Mouse (Mus musculus) retina, postnatal 1 day (tissue): ENCODE data around the gene Muc5b.
A peak's percentile ranks its signal among the peaks of the same experiment; 100 is the strongest.
"Not testable (repeated sequence)": the region's sequence is repeated elsewhere in the genome, so short reads cannot be mapped to it uniquely, and the experiment has no call there.

ENCODE experiments used
- DNase-seq: peaks from one replicate; pipeline ENCODE4 v3.0.0-alpha.2; 2012

Gene Muc5b

GRCm38 (mm10) chr7:141838779-141839178 lies at the start of gene Muc5b:
Muc5b (plus strand) TSS chr7:141839070.
- peak; percentile 14 for DNase-seq

DNA sequence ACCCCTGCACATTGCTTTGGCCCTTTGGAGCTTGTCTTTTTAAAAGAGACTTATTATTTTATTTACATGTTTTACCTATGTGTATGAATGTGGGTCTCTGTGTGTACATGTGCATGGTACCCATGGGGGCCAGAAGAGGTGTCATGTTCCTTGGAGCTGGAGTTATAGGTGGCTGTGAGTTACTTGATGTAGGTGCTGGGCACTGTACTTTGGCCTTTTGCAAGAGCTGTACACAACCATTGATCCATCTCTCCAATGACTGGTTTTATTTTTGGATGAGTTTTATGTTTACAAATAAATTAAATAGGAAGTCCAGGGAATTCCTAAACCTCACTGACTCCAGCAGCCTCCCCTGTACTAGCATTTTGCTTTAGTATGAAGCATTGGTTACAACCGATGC lies 44.6 kb upstream of the Muc5b start:
- no peak for DNase-seq

DNA sequence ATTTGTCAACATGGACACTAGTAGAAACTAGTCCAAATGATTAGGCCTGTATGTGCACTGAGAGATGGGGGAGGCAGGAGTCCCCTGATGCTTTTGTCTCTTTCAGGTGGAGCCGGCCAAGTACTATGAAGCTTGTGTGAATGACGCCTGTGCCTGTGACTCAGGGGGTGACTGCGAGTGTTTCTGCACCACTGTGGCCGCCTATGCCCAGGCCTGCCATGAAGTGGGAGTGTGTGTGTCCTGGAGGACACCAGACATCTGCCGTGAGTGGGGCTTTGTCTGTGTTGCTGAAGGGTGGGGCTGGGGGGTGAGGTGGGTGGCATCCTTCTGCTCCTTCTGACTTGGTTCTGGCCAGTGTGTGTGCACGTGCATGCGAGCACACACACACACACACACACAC lies 35.7 kb upstream of the Muc5b start:
- DNase-seq = no peak

DNA sequence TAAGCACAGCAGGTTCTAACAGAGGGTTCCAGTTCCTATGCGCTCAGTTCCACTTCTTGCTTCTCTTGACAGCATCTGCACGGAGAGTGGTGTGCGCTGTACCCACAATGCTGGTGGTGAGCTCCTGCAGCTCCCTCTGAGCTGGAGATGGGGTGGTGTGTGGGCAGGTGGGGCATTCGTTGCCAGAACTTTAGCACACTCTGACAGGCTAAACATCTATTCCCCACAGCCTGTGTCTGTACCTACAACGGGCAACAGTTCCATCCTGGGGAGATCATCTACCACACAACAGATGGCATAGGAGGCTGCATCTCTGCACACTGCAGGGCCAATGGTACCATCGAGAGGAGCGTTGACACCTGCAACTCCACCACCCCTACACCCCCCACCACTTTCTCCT lies 33.5 kb upstream of the Muc5b start:
- no peak for DNase-seq

GRCm38 (mm10) chr7:141807823-141808222 lies 31.0 kb upstream of the Muc5b start:
- not testable (repeated sequence) for DNase-seq

DNA sequence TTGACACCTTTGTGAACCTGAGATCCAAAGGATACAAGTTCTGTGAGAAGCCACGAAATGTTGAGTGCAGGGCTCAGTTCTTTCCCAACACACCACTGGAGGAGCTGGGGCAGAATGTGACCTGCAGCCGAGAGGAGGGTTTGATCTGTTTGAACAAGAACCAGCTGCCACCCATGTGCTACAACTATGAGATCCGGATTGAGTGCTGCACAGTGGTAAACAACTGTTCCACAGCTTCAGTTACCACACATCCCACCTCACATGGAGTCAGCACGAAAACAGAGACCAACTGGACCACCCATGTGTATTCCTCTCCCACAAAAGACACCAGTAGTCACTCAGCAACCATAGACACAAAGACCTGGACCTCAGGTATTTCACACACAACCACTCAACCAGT lies 28.9 kb upstream of the Muc5b start:
- DNase-seq = not testable (repeated sequence)

GRCm38 (mm10) chr7:141813321-141813720 lies 25.5 kb upstream of the Muc5b start:
- no peak for DNase-seq

GRCm38 (mm10) chr7:141815361-141815760 lies 23.5 kb upstream of the Muc5b start:
- DNase-seq = no peak

- DNase-seq = peak; percentile 92
Observed at GRCm38 (mm10) chr7:141817355-141818075, 21.4 kb upstream of the Muc5b start.

DNA sequence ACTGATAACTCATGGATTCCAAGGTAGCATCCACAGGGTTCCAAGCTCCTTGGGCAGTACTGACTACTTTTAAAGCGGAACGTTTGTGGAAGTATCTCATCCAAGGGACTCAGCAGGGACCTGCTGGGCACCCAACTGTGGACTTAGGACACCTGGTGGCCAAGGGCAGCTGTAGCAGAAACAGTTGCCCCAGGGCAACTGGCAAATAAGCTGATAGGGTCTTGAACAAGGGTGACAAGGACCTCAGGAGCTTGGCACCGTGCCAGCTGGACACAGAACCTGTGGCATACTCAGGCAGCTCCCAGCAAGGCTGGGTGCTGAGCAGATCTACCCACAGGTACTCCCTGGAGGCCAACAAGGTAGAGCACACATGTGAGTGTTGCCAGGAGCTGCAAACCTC lies 20.6 kb upstream of the Muc5b start:
- DNase-seq = peak; percentile 30

GRCm38 (mm10) chr7:141822582-141823261 lies 16.1 kb upstream of the Muc5b start:
- peak; percentile 40 for DNase-seq

DNA sequence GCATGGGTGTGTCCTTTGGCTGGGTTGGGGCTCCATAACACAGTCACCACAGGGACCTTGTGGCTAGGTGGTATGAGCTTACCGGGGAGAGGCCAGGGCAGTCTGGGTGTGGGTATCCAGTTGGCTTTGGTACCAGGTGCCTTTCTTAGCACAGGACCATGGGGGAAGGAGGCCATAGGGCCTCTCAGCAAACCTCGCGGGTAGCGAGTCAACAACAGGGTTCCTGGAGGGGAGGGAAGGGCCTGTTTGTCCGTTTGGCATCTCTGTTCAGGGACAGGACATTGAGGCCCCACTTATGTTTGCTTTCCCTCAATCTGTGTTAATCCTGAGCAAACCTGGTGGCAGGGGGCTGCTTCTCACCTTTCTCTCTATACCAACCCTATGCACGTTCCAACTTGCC lies 15.2 kb upstream of the Muc5b start:
- DNase-seq = no peak

DNA sequence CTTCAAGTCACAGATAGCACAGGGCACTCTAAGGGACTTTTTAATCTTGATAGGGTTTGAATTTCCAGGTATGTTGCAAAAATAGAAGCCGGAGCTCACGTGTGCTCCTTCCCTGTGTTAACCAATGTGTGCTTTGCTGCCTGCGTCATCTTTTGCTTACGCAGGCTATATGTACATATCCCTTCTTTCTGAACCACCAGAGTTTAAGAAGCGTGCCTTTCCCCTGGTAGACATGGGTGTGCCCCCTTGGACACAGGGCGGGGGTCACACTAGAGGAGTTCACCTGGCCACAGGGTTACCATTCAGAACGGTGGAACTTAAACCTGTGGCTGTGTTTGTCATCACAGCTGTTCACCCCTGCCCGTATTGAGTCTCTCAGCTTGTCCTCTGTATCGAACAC lies 14.5 kb upstream of the Muc5b start:
- DNase-seq = no peak

DNA sequence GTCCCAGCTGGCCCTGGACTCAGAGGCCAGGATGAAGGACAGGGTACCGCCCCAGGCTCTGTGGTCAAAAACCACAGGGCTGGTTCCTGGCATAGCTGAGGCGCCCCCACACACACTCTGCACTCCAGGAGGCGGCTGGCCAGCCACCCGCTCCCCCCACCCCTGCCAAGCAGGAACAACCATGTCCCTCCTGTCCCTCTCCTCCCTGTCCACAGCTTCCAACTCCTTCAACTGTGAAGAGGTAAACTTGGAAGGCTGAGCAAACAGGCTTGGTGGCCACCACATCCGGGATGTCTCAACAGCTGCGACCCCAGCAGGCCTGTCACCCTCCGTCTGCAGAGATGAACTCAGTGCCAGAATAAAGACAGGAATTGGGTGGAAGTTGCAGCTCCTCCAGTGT lies 2.9 kb upstream of the Muc5b start:
- DNase-seq = no peak

DNA sequence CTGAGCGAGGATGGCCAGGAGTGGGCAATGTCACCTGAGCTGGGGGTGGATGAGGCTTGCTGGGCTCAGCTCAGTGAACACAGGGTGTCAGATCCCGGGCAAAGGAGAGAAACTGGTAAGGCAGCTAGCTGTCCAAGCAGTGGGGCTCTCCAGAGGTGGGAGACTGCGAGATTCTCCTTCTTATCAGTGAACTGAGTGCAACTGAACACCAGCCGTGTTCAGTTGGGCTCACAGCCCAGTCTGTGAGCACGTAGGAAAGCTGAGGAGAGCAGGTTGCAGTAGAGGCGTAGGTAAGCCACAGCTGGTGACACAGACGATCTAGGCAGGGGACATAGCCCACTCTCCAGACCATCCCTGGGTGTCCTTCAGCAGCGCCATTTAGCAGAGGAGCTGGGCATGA lies 2.4 kb upstream of the Muc5b start:
- DNase-seq = no peak

DNA sequence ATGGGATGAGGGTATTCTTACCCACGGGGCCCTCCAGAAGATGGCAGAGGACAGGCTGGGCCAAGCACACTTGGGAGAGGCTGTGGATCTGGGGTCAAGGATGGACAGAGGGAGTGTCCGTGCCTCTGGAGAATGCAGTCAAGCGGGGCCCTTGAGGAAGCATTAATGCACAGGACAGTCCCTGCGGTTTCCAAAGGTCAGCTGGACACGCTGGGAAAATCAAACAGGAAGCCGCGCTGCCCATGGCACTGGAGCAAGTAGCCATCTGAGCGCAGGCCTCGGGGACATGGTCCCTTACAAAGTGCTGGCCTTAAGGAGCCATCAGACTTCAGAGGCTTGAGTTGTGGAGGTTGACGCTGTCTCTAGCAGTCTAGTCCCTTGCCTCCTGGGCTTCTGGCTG lies 1.5 kb downstream of the Muc5b start:
- no peak for DNase-seq

DNA sequence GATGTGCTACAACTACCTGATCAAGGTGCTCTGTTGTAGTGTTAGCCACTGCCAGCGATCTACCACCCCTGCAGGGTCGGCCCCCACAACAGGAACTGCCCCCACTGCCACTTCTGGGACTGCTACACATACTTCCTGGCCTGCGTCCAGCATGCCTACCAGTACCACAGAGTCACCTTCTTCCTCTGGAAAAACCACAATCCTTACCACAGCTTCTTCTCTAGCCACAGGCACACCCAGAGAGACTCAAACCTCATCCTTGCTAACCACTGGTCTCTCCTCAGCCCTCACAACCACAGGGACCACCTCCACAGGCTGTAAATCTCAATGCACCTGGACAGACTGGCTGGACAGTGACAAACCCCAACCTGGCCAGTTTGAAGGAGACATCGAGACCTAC lies 22.2 kb downstream of the Muc5b start:
- no peak for DNase-seq

DNA sequence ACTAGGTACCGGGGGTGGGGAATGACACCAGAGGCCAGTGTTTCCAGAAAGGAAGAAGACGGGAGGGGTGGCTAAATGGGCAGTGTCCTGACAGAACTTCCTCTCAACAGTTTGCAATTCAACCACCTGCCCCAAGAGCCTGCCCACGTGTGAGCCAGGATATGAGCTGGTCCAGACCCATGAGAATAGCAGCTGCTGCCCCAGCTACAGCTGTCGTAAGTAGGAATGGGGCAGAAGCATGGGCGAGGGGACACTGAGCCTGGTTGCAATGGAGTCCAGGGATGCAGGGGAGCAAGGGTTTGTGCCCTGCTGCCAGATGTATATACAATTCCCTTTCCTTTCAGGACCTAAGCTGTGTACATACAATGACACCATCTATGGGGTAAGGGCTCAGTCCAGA lies 30.8 kb downstream of the Muc5b start:
- DNase-seq = no peak

GRCm38 (mm10) chr7:141870553-141870952 lies 31.7 kb downstream of the Muc5b start:
- DNase-seq = no peak

DNA sequence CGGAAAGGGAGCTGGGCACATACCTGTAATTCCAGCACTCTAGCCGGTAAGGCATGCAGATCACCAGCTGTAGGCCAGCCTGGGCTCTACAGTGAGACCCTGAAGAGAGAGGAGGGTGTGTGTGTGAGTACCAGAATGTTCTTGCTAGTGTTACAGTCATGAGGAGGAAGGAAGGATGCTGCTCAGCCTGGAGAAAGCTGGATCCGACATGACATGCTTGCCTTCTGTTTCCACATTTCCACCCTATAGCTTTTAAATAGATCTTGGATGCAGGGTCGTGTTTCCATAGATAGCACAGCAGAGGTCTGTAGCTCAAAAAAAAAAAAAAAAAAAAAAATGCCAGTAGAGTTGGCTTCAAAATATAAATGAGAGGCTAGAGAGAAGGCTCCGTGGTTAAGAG lies 36.0 kb downstream of the Muc5b start:
- DNase-seq = no peak

GRCm38 (mm10) chr7:141878813-141879212 lies 39.9 kb downstream of the Muc5b start:
- no peak for DNase-seq

DNA sequence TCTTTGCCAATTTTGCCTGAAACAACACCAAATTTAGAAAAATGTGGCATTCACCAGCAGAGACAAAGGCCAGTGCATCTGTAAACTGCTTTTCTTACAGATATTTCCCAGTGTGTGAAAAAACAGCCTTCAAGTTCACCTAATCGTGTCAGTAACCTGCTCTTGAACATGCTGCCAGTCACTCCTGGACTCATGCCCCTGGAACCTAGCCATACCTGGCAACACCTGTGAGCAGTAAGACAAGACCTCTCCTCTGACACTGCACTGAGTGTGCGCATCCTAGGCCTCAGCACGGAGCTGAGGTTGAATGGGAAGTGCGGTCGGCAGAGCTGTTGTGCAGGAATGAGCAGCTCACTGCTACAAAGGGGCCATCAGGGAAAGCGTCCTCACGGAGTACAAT lies 53.3 kb downstream of the Muc5b start:
- DNase-seq = no peak

DNA sequence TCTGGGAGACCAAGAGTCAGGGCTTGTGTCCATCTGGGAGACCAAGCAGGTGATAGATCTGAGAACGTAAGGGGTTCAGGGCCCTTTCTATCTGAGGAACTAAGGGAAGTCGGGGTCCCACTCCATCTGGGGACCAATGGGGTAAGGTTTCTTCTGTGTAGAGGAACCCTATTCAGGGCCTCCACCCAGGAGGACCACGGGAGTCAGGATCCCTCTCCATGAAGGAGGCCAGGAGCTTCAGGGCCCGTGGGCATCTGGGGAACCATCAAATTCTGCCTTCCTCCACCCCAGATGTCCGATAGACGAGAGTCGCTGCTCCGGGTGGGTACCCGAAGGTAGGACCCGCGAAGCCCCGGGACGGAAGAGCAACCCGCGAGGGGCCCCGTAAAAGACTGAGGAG lies 63.0 kb downstream of the Muc5b start:
- DNase-seq = no peak

DNA sequence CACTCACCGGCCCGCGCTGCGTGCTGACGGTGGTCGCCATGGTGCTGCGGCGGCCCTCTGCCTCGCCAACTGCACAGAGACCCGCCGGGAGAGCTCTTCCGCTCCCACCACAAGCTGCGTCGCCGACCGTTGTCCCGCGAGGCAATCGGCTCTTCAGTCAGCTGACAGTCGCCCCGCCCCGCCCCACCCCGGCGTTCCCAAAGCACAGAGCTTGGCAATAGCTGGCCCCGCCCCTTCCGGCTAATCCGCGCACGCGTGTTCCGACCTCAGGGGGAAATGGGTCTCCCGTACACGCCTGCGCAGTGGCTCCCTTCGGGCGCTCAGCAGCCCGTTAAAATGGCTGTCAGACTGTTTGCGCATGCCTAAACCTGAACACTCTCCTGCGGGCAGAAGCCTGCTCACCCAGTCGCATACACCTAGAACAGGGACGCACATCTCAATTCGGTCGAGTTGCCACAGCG lies 63.4 kb downstream of the Muc5b start:
- peak; percentile 99 for DNase-seq

DNA sequence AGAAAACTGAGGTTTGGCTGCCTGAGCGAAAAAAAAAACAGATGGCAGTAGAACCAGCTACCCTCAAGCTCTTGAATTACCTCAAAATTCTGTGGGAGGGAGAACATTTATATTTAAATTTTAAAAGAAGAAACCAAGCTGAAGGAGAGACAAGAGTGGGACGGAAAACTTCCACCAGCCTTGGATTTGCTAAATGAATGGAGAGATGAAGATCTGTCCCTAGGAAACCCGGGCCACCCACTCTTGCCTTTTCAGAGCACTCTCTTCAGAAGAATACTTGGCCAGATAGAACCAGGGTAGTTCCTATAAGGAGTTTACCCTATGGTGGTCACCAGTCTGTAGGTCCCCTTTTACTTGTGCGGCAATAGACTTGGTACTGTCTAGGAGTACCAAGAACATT lies 63.9 kb downstream of the Muc5b start:
- DNase-seq = no peak
